Mouse (Mus musculus) MEL (cell line): ENCODE measurements around the gene Urb2.

Experiments
- CHD1 ChIP-seq: IDR thresholded peaks from 2 replicates; pipeline ENCODE4 v1.6.1; 2012; ENCODE audit warnings: low read depth, mild to moderate bottlenecking, inconsistent platforms, low read length, improper control_type of control experiment
- CHD2 ChIP-seq: IDR thresholded peaks from 2 replicates; pipeline ENCODE4 v1.6.1; 2011; ENCODE audit warnings: low read length, improper control_type of control experiment
- E2F4 ChIP-seq: IDR thresholded peaks from 2 replicates; pipeline ENCODE4 v1.6.1; 2011; ENCODE audit warnings: low read depth, low read length, improper control_type of control experiment, borderline replicate concordance
- EP300 ChIP-seq, 2 experiments: IDR thresholded peaks; 2 replicates each; pipeline ENCODE4 v1.6.1; 2011; ENCODE audit warnings: improper control_type of control experiment in 2 of 2, low read length in 2 of 2, low read depth in 1 of 2, mild to moderate bottlenecking in 1 of 2
- KAT2A ChIP-seq: conservative IDR thresholded peaks from 2 replicates; pipeline ENCODE4 v1.6.1; 2012; ENCODE audit warnings: low read depth, low read length, improper control_type of control experiment, inconsistent platforms
- MXI1 ChIP-seq: IDR thresholded peaks from 2 replicates; pipeline ENCODE4 v1.6.1; 2011; ENCODE audit warnings: mild to moderate bottlenecking, low read depth, low read length, improper control_type of control experiment
- POLR2AphosphoS2 ChIP-seq: IDR thresholded peaks from 2 replicates; pipeline ENCODE4 v1.6.1; 2011; ENCODE audit warnings: low read length, improper control_type of control experiment
- RCOR1 ChIP-seq: IDR thresholded peaks from 2 replicates; pipeline ENCODE4 v1.6.1; 2012; ENCODE audit warnings: low read depth, mild to moderate bottlenecking, inconsistent platforms, low read length, improper control_type of control experiment
- SMC3 ChIP-seq: IDR thresholded peaks from 2 replicates; pipeline ENCODE4 v1.6.1; 2011; ENCODE audit warnings: low read depth, low read length, improper control_type of control experiment
- UBTF ChIP-seq: IDR thresholded peaks from 2 replicates; pipeline ENCODE4 v1.6.1; 2012; ENCODE audit warnings: low read depth, mild to moderate bottlenecking, inconsistent platforms, low read length, improper control_type of control experiment, moderate library complexity, borderline replicate concordance; ENCODE audit not compliant: insufficient read depth
- USF1 ChIP-seq: IDR thresholded peaks from 2 replicates; pipeline ENCODE4 v1.6.1; 2014; ENCODE audit warnings: low read depth, mild to moderate bottlenecking, inconsistent platforms, low read length, improper control_type of control experiment, moderate library complexity
- ZNF384 ChIP-seq: IDR thresholded peaks from 2 replicates; pipeline ENCODE4 v1.6.1; 2012; ENCODE audit warnings: low read depth, mild to moderate bottlenecking, inconsistent platforms, low read length, improper control_type of control experiment

- TF ChIP-seq EP300 (IDR thresholded peaks at IDR 0.05; ENCODE audit: low read depth in 1 of 2, low read length in 2 of 2): no peak
- no peak for TF ChIP-seq RCOR1
- no peak for TF ChIP-seq SMC3
- TF ChIP-seq UBTF: no peak
- TF ChIP-seq CHD1: no peak
- TF ChIP-seq POLR2AphosphoS2: no peak
- TF ChIP-seq MXI1: no peak
- TF ChIP-seq ZNF384: no peak
- TF ChIP-seq KAT2A: no peak
- TF ChIP-seq CHD2: no peak
- no peak for TF ChIP-seq USF1
- TF ChIP-seq E2F4: no peak
Measured at GRCm38 (mm10) chr8:124011989-124012586, 9.2 kb upstream of the Urb2 start.
